Mouse (Mus musculus) limb, embryonic 13.5 days (tissue): ENCODE results near the gene Trappc3l. TPM values are rescaled to one million over a fixed set of nuclear protein-coding genes. Genes with fewer than 3 reads are reported as not detected.

Source experiments
- ATAC-seq: fragments of 200-750 bp; cut with Nextera tagmentation; 2 replicates; pipeline ENCODE4 v1.8.0; 2017; ENCODE audit warnings: low read depth, moderate number of reproducible peaks, moderate TSS enrichment; ENCODE audit not compliant: low FRiP score
- H3K27ac ChIP-seq: fragments of 300-500 bp; sonication (generic); 2 replicates; pipeline ENCODE4 v1.5.1; 2015; ENCODE audit warnings: inconsistent platforms, mild to moderate bottlenecking, moderate library complexity
- H3K27me3 ChIP-seq: fragments of 300-500 bp; sonication (generic); 2 replicates; pipeline ENCODE4 v1.6.1; 2015; ENCODE audit warnings: mild to moderate bottlenecking, inconsistent platforms
- H3K36me3 ChIP-seq: fragments of 300-500 bp; sonication (generic); 2 replicates; pipeline ENCODE4 v1.6.1; 2015; ENCODE audit warnings: inconsistent platforms, mild to moderate bottlenecking, moderate library complexity
- H3K4me1 ChIP-seq: fragments of 300-500 bp; sonication (generic); 2 replicates; pipeline ENCODE4 v1.6.1; 2015; ENCODE audit warnings: inconsistent platforms
- H3K4me2 ChIP-seq: fragments of 300-500 bp; sonication (generic); replicated peaks from 2 replicates; pipeline ENCODE4 v1.6.1; 2015; ENCODE audit warnings: inconsistent platforms, mild to moderate bottlenecking, moderate library complexity
- H3K4me3 ChIP-seq: fragments of 300-500 bp; sonication (generic); 2 replicates; pipeline ENCODE4 v1.5.1; 2015; ENCODE audit warnings: moderate library complexity, mild to moderate bottlenecking, inconsistent platforms
- H3K9ac ChIP-seq: fragments of 300-500 bp; sonication (generic); 2 replicates; pipeline ENCODE4 v1.6.1; 2015; ENCODE audit warnings: mild to moderate bottlenecking, inconsistent platforms
- H3K9me3 ChIP-seq: fragments of 300-500 bp; sonication (generic); 2 replicates; pipeline ENCODE4 v1.6.1; 2016; ENCODE audit warnings: inconsistent platforms
- WGBS: fragments of 180-500 bp; shearing (Covaris S2); methylation state at CpG from one replicate; pipeline ENCODE4 v1.1.7; 2015; 5-methylcytosine and 5-hydroxymethylcytosine counted together
- polyA plus RNA-seq: library from polyadenylated mRNA; unstranded; fragments of >200 nt; fragmentation: Nextera tagmentation; extraction: Ambion mirVana; gene quantifications from 2 replicates; pipeline ENCODE4 v1.2.1, GENCODE M21; 2015

The Trappc3l gene
- polyA plus RNA-seq, 1 experiment from 2014 or later, result not detected

DNA sequence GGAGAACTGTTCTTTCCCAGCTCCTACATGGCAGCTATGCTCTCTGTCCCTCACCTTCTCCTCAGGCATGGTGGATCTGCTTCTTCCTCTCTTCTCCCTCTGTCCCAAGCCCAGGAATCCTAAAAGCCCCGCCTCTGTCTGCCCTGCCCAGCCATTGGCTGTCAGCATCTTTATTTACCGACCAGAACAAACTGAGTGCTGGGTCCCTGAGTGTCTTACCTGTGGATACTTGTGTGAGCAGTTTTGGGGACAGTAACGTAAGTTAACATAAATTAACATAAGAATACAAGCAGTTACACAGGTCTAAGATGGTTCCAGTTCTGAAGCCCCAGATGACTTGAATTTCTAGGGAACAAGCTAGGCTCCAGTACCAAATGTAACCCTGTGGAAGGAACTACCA lies 29.2 kb downstream of the Trappc3l start:
- H3K4me1 ChIP-seq, result no peaks in the 10 kb centered on the region
- H3K4me3 ChIP-seq, result no peak overlapping the region
- H3K27me3 ChIP-seq, result no peaks in the 10 kb centered on the region
- H3K27ac ChIP-seq, result no peak overlapping the region
- no peaks in the 10 kb centered on the region for H3K9me3 ChIP-seq
- no peak for ATAC-seq
- no peak overlapping the region for H3K4me2 ChIP-seq
- H3K36me3 ChIP-seq, result no peaks in the 10 kb centered on the region
- no peak overlapping the region for H3K9ac ChIP-seq
- WGBS, result 56% methylated on average over 3 of the region's 3 CpGs

DNA sequence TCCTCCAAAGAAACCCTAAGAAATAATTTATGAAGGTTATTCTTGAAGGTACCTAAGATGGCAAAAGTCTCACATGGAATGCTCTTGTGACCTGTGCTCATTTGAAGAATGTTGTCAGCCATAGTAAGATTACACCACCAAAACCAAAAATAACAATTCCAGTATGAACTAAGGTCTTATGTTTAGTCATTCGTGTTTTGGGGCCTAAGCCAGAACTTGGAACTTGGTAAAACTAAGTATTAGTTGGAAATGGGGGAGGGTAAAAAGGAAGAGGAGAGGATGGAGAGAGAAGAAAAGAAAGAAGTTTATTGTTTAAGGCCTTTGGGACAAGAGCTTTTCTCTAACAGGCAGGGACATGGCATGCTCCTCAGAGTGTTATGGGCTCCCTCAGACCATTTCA lies 32.2 kb downstream of the Trappc3l start:
- ATAC-seq, result no peak
- WGBS, result 70% methylated on average over 1 of the region's 1 CpGs

DNA sequence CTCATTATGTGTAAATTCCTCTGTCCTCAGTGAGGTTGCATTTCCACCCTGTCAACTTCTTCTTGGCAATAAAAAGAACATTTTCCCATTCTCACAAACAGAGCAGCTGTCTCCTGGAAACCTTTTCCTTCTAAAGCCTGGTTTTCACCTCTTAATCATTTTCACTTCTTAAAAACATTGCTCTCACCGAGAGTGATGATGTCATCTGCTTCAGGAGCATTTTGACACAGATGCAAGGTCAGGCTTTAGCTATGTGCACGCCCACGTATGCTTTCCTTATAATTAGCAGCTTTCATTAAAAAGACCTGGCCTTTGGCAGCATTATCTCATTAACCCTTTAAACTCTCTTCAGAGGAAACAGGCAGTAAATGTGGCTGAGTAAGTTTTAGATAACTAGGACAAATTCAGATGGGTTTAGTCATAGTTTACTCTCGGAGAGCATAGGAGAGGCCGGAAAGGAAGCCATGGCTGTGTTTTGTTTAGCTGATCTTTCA lies 33.6 kb downstream of the Trappc3l start:
- H3K27ac ChIP-seq, result no peak overlapping the region
- no peak overlapping the region for H3K9ac ChIP-seq
- ATAC-seq, result no peak
- H3K4me2 ChIP-seq, result no peak overlapping the region
- 36% methylated on average over 5 of the region's 5 CpGs for WGBS
- no peak overlapping the region for H3K4me3 ChIP-seq
- no peaks in the 10 kb centered on the region for H3K9me3 ChIP-seq
- H3K4me1 ChIP-seq, result no peaks in the 10 kb centered on the region
- no peaks in the 10 kb centered on the region for H3K36me3 ChIP-seq
- H3K27me3 ChIP-seq, result no peaks in the 10 kb centered on the region

More for the DNA sequence above, 32.2 kb downstream of the Trappc3l start:
- Histone ChIP-seq H3K4me1 (no peaks in the 10 kb centered on the region), H3K27ac (no peak overlapping the region), H3K4me2 (no peak overlapping the region), H3K36me3 (no peaks in the 10 kb centered on the region), H3K4me3 (no peak overlapping the region), H3K9ac (no peak overlapping the region), H3K27me3 (no peaks in the 10 kb centered on the region), H3K9me3 (no peaks in the 10 kb centered on the region)

DNA sequence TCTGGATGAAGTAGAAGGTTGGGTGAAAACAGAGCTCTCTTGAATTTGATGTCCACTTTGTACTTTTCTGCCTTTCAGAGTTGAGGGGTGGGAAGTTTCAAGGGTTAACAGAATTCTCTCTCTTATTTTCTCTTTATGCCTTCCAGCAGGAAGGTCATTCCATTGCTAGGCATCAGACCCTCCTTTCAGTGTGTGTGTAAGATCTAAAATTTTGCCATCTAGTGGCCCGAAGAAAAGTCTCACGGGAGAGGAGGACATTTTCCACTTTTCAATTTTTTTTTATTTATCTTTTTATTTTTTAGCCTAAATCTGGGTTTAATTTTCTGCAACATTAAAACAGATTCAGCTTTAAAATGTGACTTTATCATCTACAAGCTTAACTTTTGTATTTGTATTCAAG lies 34.3 kb downstream of the Trappc3l start:
- no peaks in the 10 kb centered on the region for H3K9me3 ChIP-seq
- H3K36me3 ChIP-seq, result no peaks in the 10 kb centered on the region
- no peak for ATAC-seq
- 51% methylated on average over 2 of the region's 2 CpGs for WGBS
- H3K27me3 ChIP-seq, result no peaks in the 10 kb centered on the region
- no peaks in the 10 kb centered on the region for H3K4me1 ChIP-seq
- H3K4me2 ChIP-seq, result no peak overlapping the region
- H3K27ac ChIP-seq, result no peak overlapping the region
- no peak overlapping the region for H3K9ac ChIP-seq
- no peak overlapping the region for H3K4me3 ChIP-seq

DNA sequence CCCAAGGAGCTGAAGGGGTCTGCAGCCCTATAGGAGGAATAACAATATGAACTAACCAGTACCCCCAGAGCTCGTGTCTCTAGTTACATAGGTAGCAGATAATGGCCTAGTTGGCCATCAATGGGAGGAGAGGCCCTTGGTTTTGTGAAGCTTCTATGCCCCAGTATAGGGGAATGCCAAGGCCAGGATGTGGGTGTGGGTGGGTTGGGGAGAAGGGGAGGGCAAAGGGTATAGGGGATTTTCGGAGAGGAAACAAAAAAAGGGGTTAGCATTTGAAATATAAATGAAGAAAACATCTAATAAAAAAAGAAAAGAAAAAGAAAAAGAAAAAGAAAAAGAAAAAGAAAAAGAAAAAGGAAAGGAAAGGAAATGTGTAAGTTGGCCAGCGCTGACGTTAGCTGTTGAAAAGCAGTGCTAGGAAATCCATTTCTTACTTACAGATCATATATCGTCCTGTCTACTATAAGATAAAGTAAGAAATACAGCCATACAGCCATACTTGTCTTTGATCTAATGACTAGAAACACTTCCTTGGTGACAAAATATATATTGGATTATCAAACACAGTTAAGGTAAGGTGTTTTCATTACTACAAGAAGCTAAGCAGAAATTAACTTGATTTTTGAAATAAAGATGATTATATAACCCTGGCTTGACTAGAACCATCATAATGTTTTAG lies 37.3 kb downstream of the Trappc3l start:
- no peaks in the 10 kb centered on the region for H3K4me1 ChIP-seq
- H3K4me2 ChIP-seq, result no peak overlapping the region
- ATAC-seq, result no peak
- no peaks in the 10 kb centered on the region for H3K27me3 ChIP-seq
- no peak overlapping the region for H3K9ac ChIP-seq
- H3K27ac ChIP-seq, result no peak overlapping the region
- 81% methylated on average over 5 of the region's 5 CpGs for WGBS
- H3K4me3 ChIP-seq, result no peak overlapping the region
- H3K36me3 ChIP-seq, result no peaks in the 10 kb centered on the region
- no peaks in the 10 kb centered on the region for H3K9me3 ChIP-seq

DNA sequence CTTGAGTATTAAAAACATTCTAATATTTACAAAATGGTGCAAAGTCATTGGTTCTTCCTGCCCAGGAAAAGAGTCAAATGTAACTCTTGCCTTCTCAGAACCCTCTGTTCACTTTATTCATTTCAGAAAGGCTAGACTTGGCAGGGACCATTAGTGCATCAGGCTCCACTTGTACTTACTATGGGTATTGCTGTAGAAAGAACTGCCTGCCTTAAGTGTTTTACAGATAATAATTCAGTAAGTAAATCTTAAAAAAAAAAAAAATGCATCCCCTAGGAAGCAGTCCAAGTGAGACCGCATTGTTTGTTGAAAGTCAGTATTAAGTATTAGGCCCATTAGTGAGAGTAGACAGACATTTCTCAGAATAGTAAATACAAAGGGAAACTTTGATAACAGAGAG lies 49.1 kb downstream of the Trappc3l start:
- WGBS, result 88% methylated on average over 1 of the region's 1 CpGs
- no peaks in the 10 kb centered on the region for H3K36me3 ChIP-seq
- no peaks in the 10 kb centered on the region for H3K27me3 ChIP-seq
- no peaks in the 10 kb centered on the region for H3K4me1 ChIP-seq
- H3K9ac ChIP-seq, result no peak overlapping the region
- no peak overlapping the region for H3K27ac ChIP-seq
- no peak overlapping the region for H3K4me3 ChIP-seq
- no peak for ATAC-seq
- H3K4me2 ChIP-seq, result no peak overlapping the region
- H3K9me3 ChIP-seq, result no peaks in the 10 kb centered on the region

DNA sequence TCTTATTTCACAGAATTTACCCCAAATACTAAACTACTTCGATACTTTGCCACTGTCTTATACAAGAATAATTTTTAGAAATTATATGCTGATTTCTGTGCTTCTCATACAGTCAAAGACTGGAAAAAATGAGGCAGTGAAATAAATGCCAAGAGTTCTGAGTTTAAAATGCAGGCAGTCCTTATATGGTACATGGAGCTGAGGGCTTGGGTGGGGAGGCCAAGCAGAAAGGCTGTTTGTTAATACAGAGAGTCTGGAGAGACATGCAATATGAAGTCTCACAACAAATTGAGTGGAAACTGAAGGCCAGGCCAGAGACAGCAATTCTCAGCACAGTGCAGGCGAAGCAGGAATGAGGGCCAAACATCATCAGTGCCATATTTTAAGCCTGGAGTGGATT lies 51.1 kb downstream of the Trappc3l start:
- ATAC-seq, result no peak
- H3K27me3 ChIP-seq, result no peaks in the 10 kb centered on the region
- no peak overlapping the region for H3K4me2 ChIP-seq
- 84% methylated on average over 2 of the region's 2 CpGs for WGBS
- H3K9me3 ChIP-seq, result no peaks in the 10 kb centered on the region
- no peaks in the 10 kb centered on the region for H3K36me3 ChIP-seq
- H3K4me3 ChIP-seq, result no peak overlapping the region
- H3K9ac ChIP-seq, result no peak overlapping the region
- no peaks in the 10 kb centered on the region for H3K4me1 ChIP-seq
- no peak overlapping the region for H3K27ac ChIP-seq

DNA sequence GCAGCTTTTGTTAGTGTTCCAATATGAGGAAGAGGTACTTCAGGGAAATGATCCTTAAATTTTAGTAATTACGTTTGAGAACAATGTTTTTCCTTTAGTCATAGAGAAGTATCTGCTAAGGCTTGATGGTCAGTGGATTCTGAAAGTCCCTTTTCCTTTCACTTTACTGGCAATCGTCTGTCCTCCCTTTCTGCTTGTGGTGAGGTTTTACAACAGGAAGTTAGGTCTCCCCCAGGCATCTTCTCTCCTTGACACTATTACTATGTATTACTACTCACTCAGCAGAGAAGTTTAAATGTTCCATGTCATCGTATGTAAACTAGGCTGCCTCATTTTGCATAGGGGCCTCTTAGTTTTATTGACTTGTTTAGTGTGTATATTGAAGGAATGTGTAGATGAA lies 52.1 kb downstream of the Trappc3l start:
- Histone ChIP-seq H3K9me3 (no peaks in the 10 kb centered on the region), H3K4me2 (no peak overlapping the region), H3K27me3 (no peaks in the 10 kb centered on the region), H3K27ac (no peak overlapping the region), H3K36me3 (no peaks in the 10 kb centered on the region), H3K4me3 (no peak overlapping the region), H3K9ac (no peak overlapping the region), H3K4me1 (no peaks in the 10 kb centered on the region)
- ATAC-seq, result no peak
- WGBS, result 46% methylated on average over 3 of the region's 3 CpGs

DNA sequence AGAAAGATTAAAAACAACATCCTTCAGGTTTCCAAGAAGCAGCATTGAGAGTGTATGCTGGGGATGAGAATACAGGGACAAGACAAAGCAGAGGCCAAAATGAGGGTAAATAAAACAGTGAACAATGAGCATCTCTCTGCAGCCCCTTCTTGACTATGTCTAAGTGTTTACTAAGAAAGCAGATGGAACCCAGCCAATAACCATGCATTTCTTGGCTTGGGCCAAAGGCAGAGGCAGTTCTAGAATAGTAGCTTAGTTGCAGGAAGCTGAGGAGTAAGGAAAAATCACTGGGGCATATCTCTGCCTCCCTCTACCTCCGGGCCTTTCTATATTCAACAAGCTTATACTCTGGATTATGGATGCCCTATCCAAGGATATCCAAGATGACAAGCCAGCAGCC lies 53.1 kb downstream of the Trappc3l start:
- Histone ChIP-seq H3K4me3 (no peak overlapping the region), H3K4me1 (no peaks in the 10 kb centered on the region), H3K27ac (no peak overlapping the region), H3K36me3 (no peaks in the 10 kb centered on the region), H3K9ac (no peak overlapping the region), H3K27me3 (no peaks in the 10 kb centered on the region), H3K4me2 (no peak overlapping the region), H3K9me3 (no peaks in the 10 kb centered on the region)
- 90% methylated on average over 1 of the region's 1 CpGs for WGBS
- no peak for ATAC-seq

DNA sequence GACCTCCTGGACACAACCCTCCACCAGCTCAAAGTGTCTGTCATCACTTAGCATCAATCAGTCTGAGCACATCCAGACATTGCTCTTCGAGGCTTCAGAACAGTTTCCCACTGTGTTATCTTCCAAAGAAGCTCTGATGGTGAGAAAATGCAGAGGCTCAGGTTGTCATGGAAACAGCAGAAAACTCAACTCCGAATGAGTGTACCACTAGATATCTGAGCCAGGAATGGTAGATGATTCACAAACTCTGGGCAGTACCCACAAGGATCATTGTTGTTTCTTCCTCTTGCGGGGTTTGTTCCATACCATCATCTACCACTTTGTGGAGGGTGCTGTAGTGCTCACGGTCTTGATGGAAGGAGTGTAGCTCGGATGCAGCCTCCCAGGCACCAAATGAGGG lies 54.5 kb downstream of the Trappc3l start:
- H3K27ac ChIP-seq, result no peak overlapping the region
- H3K9ac ChIP-seq, result no peak overlapping the region
- no peaks in the 10 kb centered on the region for H3K27me3 ChIP-seq
- WGBS, result 60% methylated on average over 5 of the region's 5 CpGs
- H3K9me3 ChIP-seq, result no peaks in the 10 kb centered on the region
- no peaks in the 10 kb centered on the region for H3K36me3 ChIP-seq
- ATAC-seq, result no peak
- H3K4me3 ChIP-seq, result no peak overlapping the region
- no peaks in the 10 kb centered on the region for H3K4me1 ChIP-seq
- no peak overlapping the region for H3K4me2 ChIP-seq

DNA sequence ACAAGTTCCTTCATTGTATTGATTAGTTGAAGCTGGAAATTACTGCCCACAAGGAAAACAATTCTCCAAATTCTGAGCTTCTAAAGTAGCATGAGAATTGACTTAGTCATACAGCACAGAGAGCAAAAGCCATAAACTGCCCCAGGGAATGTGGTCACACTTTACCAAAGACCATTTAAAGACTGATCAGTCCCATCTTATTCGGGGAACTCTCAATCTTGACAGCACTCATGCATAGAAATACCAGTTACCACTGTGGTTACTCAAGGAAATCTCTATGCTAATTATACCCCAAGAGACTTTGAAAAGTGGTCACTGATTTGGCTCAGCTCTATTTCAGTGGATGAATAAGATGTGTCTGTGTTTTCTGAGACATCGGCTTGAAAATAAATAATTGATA lies 57.8 kb downstream of the Trappc3l start:
- Histone ChIP-seq H3K4me2 (no peak overlapping the region), H3K9ac (no peak overlapping the region), H3K4me3 (no peak overlapping the region), H3K9me3 (no peaks in the 10 kb centered on the region), H3K36me3 (no peaks in the 10 kb centered on the region), H3K27me3 (no peaks in the 10 kb centered on the region), H3K27ac (no peak overlapping the region), H3K4me1 (no peaks in the 10 kb centered on the region)
- ATAC-seq, result no peak
- WGBS, result 72% methylated on average over 2 of the region's 2 CpGs

DNA sequence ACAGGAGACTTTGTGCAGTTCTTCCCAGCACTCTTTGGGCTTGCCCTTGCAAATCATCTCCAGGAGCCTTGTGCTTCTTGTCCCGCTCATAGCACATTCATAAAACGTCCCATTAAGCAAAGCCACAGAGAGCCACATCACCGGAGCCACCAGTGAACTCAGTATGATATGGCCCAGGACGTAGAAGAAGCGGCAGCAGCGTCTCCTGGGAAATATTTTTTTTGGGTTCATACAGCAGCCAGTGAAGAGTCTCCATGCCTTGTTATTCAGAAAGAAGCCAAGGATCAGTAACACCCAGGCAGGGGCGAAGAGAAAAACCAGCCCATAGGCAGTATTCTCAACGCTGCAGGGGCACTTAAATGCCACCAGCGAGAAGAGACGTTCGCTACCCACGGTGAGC lies 58.6 kb downstream of the Trappc3l start:
- Histone ChIP-seq H3K27me3 (no peaks in the 10 kb centered on the region), H3K9me3 (no peaks in the 10 kb centered on the region), H3K9ac (peak overlapping the region; percentile 48), H3K36me3 (no peaks in the 10 kb centered on the region), H3K27ac (no peak overlapping the region), H3K4me2 (peak overlapping the region; percentile 53), H3K4me1 (no peaks in the 10 kb centered on the region), H3K4me3 (peak overlapping the region; percentile 27)
- ATAC-seq, result peak; percentile 19; the same call in 1 of the 2 replicates
- WGBS, result 62% methylated on average over 12 of the region's 12 CpGs

DNA sequence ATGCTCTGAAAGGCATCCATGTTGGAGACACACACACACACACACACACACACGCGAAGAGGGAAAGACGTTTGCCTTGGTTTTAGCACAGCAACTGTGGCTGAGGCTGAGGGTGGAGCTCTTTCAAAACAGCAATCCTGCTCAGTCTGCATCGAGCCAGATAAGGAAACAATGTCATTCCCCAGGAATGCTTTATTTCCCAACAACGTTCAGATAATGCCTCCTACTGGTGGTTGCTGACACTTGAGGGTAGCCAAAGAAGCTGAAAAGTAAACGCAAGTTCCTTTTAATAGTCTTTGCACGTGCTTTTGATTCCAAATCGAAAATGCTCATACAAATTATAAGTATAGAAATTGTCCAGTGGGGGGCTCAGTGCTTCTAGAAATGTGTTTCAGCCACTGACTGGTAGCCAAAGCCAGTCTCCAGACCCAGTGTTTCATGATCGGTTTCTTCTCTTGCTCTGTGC lies 59.1 kb downstream of the Trappc3l start, which contains the start of gene Calhm5:
Gene Calhm5, minus strand, starts transcription at position 102 of the 466 bp plus-strand sequence.
- WGBS, result 20% methylated on average over 9 of the region's 9 CpGs
- H3K4me2 ChIP-seq, result peak within 1 kb of the TSS; percentile 53
- no peak within 1 kb of the TSS for H3K27ac ChIP-seq
- no peaks in the 10 kb centered on the region for H3K27me3 ChIP-seq
- peak within 1 kb of the TSS; percentile 48 for H3K9ac ChIP-seq
- H3K4me3 ChIP-seq, result peak within 1 kb of the TSS; percentile 27
- H3K9me3 ChIP-seq, result no peaks in the 10 kb centered on the region
- no peaks in the 10 kb centered on the region for H3K36me3 ChIP-seq
- ATAC-seq, result peak; percentile 80
- H3K4me1 ChIP-seq, result no peaks in the 10 kb centered on the region
